Mouse (Mus musculus) B cell, adult 2 months (primary cell): ENCODE measurements around the gene Loxl1.
"Not testable (repeated sequence)": the region's sequence is repeated elsewhere in the genome, so short reads cannot be mapped to it uniquely, and the experiment has no call there.

ENCODE experiments used
- DNase-seq, 2 experiments: peaks; one replicate each; pipeline ENCODE4 v3.0.0; 2022

Loxl1 gene

DNA sequence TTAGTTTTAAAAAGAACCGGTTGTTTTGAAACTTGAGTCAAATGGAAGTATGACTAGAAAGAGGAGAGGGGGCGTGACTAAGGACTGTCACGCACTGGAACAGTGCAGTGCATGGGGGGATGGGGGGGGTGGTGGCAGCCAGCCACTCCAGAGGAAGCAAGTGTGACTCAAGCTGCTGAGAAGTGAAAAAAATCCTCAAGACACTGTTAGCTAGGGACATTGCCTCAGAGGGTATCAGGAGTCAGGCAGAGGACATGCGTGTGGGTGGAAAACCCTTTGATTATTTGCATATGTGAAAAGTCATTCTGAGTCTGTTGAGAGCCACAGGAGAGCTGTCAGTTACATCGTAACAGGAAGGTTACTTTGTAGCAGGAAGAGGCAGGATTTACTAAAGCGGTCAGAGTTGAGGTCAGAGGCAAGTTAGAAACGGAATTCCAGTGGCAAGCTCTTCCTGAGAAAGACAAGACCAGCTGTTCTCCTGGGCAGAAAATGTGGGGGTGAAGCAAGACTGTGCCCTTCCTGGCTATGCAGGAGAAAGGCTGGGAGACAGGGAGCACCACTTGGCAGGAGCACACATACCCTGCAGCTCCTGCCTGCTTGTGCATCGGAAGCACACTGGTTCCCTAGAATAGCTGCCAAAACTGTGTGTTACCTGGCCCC is 37.7 kb downstream of the Loxl1 start:
- DNase-seq = peak; percentile 68 to 74

DNA sequence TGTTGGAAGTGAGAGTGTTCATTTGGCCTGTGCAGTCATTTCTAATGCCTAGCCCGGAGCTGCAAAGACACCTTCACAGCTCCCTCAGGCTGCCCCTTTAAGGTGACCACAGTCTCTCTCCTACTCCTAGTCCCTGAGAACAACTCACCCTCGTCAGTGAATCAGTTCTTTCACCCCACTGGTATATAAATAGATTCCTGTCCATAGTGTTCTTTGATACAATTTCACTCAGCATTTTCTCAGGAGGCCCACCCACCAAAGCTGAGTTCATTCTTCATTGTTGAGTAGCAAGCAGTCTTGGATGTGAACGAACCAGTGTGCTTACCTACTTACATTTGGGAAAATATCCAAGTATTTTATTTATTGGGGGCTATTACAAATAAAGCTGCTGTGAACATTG is 38.4 kb downstream of the Loxl1 start:
- DNase-seq = peak; percentile 23 to 26

- no peak for DNase-seq
Measured at GRCm38 (mm10) chr9:58274101-58274604, 38.8 kb downstream of the Loxl1 start.

DNA sequence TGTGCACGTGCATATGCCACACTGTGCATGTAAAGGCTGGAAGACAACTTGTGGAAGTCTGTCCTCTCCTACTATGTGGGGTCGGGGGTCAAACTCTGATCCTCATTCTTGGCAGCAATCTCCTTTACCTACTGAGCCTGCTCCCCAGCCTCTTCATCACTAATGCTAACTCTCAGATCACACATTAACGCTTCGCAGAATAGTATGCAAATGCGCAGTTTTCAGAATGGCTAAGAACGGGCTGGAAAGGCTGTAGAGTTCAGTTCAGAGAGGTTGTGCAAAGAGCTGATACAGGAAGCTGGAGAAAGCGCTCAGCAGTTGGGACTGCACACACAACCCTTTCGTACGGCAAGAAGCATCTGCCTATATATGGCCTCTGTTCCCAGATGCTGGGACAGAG is 40.1 kb downstream of the Loxl1 start:
- DNase-seq = peak; percentile 63 to 69

- peak; percentile 66 to 67 for DNase-seq
Measured at GRCm38 (mm10) chr9:58272068-58272541, 40.9 kb downstream of the Loxl1 start.

DNA sequence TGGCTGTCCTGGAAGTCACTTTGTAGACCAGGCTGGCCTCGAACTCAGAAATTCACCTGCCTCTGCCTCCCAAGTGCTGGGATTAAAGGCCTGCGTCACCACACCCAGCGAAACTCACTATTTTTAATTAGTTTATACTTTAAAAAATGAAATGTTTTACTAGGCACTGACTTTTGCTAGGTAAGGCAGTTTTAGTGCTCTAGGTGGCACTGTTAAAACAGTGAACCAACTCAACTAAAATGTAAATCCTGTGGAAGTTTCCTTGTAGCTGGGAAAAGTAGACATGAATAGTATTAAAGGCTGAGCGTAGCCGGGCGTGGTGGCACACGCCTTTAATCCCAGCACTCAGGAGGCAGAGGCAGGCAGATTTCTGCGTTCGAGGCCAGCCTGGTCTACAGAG is 41.4 kb downstream of the Loxl1 start:
- DNase-seq = peak; percentile 61 to 66

- DNase-seq = peak; percentile 87 to 89
Measured at GRCm38 (mm10) chr9:58271109-58271508, 41.9 kb downstream of the Loxl1 start.

DNA sequence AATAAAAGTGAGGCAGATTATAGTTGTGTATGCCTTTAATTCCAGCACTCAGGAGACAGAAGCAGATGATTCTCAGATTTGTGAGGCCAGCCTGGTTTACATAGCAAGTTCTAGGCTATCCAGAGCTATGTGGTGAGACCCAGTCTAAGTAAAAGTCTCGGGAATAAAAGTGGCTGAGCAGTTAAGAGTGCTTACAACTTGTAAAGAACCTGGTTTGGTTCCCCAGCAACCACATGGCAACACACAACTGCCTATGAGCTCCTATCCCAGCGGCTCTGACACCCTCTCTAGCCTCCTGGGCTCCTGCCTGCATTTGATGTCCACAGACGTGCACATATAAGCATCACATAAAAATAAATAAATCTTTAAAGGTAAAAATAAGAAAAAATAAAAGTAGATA is 42.9 kb downstream of the Loxl1 start:
- DNase-seq = peak; percentile 35 to 39

DNA sequence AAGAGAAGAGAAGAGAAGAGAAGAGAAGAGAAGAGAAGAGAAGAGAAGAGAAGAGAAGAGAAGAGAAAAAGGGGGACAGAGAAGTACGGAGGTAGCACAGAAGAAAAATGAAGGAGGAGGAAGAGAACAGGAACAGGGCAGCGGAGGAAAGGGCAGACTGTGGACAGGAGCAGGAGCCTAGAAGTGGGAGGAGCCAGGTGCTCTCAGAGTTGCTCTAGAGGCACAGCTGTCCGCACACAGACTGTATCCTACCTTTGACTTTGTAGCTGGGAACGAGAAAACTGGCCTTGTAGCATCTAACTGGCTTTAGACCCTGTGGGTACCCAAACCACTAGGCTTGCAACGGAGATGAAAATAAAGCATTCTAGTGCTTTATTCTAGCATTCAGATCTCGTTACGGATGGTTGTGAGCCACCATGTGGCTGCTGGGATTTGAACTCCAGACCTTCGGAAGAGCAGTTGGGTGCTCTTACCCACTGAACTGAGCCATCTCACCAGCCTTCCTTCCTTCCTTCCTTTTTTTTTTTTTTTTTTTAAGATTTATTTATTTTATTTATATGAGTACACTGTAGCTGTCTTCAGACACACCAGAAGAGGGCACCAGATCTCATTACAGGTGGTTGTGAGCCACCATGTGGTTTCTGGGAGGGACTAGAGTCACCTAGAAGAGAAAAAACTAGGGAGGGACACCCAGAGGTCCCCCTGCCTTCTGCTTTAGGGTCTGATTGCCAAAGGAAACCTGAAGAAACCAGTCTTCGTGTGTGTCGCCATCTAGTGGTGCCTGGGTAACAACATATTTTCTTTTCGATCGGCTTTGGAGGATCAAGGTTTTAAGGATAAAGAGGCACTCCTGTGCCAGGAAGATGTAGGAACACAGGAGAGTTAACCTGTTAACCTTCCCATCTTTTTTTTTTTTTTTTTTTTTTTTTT is 44.3 kb downstream of the Loxl1 start:
- peak; percentile 85 to 87 for DNase-seq

- no peak for DNase-seq
Measured at GRCm38 (mm10) chr9:58267046-58267445, 45.9 kb downstream of the Loxl1 start.

DNA sequence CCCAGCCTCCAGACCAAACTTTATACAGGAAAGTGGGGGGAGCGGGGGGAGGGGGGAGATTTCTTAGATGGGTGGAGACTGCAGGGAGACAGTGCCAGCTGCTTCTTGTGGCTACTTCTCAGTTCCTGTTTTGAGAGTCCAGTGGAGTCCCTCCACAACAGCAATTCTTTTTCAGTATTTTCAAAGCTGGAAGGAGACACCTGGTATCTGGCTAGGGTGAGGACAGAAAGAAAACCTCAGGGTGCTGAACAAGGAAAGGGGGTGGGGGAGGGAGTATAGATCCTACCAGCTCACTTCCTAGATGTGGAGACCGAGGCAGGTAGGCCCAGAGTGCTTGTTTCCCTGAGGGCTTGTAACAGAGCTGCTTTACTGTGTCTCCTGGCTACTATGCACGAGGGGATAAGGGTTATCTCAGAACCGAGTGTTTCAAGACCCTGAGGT is 46.4 kb downstream of the Loxl1 start:
- DNase-seq = peak; percentile 58 to 60

DNA sequence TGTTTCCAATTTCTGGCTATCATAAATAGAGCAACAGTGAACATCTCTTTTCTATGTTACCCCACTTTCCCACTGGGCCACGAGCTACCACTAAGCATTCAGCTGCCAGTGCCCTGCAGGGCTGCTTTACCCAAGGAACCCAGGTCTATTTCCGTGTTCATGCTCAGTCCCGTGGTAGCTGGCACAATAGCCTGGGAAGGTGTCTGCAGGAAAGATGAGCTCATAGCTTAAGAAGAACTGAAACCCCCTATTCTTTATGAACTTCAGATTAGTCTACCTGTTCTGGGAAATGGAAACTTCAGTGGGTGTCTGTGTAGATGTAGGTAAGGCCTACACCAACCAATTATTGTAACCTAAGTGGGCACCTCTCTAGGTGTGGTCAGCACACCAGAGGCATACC is 47.6 kb downstream of the Loxl1 start:
- DNase-seq = peak in 1 of 2 experiments; percentile 40

GRCm38 (mm10) chr9:58262507-58262906 is 50.5 kb downstream of the Loxl1 start:
- DNase-seq = no peak

DNA sequence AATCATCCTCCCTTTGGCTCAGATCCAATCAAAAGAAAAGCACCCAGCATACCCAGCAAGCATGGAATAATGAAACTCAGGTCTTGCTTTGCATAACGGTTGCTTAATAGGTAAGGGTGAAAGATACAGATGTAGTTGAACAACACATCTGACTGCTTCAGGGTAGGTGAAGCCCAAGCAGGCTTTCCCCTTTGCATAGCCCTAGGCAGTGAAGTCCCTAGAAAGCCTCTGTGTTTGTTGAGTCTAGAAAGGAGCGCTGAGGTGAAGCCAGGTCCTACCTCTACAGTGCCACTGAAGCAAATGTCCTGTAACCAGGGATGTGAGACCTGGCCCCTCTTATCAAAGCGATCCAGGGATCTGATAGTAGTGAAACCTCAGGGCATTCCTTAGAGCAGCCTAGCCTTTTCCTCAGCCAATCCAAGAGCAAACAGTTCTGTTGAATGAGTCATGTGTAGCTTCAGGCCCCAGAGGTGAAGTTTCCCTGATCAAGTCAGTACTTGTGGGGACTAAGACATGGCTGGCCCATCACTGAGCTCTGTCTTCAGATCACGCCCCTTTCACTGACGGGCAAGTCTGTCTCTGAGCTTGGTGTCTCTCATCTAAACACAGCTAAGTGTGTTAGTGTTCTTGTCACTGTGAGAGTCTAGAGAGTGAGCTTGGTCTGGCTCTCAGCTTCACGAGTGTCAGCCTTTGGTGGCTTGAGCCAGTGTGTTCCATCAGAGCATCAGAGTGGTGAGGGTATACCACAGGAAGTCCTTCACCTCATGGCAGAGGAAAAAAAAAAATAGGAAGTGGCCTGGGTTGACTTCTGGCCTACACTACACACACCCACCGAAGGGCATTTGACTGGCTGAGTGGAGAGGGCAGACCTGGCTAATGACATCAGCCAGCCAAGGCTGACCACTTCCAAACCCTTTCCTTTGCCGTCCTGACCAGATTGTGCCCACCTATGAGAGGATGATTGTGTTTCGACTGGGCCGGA is 57.0 kb downstream of the Loxl1 start:
- peak; percentile 38 to 43 for DNase-seq

DNA sequence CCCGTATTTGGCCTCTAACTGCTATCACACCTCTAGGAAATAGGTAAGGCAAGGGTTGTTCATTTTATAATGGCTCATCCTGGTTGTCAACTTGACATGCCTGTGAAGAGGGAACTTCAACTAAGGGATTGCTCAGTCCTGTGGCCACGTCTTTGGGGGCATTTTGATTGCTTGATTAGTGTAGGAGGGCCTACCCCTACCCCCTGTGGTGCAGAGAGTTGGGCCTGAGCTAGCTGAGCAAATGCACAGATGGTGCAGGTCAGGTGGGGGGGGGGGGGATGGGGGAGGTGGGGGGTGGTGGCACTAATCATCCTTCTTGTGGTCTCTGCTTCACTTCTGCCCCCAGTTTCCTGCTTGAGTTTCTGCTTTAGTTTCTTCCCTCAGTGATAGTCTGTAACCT is 57.9 kb downstream of the Loxl1 start:
- peak; percentile 36 to 42 for DNase-seq

DNA sequence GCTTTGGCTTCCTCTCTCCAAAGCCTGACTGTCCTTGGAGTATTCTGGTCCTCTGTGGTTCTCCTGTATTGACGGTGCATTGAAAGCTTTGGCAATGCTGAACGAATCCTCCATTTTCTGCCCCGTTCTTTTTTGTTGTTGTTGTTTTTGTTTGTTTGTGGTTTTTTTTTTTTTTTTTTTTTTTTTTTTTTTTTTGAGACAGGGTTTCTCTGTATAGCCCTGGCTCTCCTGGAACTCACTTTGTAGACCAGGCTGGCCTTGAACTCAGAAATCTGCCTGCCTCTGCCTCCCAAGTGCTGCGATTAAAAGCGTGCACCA is 59.2 kb downstream of the Loxl1 start:
- DNase-seq = not testable (repeated sequence)

GRCm38 (mm10) chr9:58253033-58253804 is 59.8 kb downstream of the Loxl1 start, which contains the start of gene Stoml1:
TSS of gene Stoml1 (plus strand) at chr9:58253164.
- peak; percentile 98 for DNase-seq

DNA sequence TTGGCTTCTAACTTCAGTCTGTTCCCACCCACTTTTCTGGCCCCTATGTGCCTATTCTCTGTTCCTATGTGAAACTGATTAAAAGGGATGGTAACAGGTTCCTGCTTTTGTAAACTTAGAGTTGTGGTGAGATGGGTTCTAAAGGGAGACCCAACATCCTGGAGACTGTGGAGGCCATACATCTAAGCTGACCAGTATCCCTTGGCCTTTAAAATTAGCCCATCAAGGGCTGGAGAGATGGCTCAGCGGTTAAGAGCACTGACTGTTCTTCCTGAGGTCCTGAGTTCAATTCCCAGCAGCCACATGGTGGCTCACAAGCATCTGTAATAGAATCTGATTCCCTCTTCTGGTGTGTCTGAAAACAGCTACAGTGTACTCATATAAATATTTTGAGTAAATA is 62.3 kb downstream of the Loxl1 start:
- DNase-seq = not testable (repeated sequence)

DNA sequence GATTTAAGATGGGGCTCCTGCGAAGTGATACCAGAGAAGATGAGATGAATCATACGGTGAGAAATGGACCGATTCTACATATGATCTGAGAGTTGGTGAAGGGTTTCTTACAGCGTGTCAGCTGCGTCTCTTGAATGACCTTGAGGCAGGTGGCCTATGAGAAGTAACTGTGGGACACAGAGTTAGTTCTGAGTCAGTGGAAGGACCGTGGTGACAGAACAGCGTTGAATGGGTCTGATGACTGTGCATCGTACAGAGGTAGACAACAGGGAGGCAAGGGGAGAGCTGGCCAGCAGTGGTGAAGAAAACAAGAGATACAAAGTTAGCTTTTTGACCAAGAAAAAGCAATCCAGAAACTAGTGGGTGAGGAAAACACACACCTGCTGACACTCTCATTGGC is 62.7 kb downstream of the Loxl1 start:
- peak in 1 of 2 experiments; percentile 32 for DNase-seq

- peak; percentile 78 to 80 for DNase-seq
Measured at GRCm38 (mm10) chr9:58249592-58250192, 63.3 kb downstream of the Loxl1 start, which contains the start of gene Pml. TSS of gene Pml (minus strand) at chr9:58249786.
